Mouse (Mus musculus): ENCODE results near the gene Fam126a. TPM values are rescaled to one million over a fixed set of nuclear protein-coding genes. Genes with fewer than 3 reads are reported as not detected.

The Fam126a gene
- polyA plus RNA-seq, 1 experiment = 51.3 TPM

DNA sequence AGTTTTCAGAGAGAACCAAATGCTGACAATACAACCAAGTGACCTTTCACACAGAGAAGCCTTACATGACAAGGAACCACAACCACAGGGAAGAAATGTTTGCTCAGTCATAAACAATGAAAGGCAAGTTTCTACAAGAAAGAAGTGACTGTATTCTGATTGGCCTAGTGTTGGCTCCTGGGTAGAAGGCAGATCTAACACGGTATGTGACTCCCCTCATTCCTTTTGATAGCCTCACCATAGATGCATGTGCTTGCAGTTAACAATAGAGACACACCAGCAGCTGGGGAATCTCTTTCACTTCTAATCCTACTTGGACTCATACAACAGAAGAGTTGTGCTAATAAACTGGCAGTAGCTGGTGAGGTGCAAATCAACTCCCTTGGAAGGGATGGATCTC, 17.3 kb upstream of the Fam126a start:
- no peak for TF ChIP-seq POLR2A (IDR thresholded peaks at IDR 0.05; ENCODE audit: control insufficient read depth, low read depth, low read length)
- TF ChIP-seq CTCF (IDR thresholded peaks at IDR 0.05; ENCODE audit: control insufficient read depth, insufficient read depth, insufficient replicate concordance, low read depth, low read length) = no peak
- no peak overlapping the region for H3K4me3 ChIP-seq (ENCODE audit: control insufficient read depth, low read depth, low read length)
- no peaks in the 10 kb centered on the region for H3K36me3 ChIP-seq (ENCODE audit: control insufficient read depth, insufficient read depth, low read length)

DNA sequence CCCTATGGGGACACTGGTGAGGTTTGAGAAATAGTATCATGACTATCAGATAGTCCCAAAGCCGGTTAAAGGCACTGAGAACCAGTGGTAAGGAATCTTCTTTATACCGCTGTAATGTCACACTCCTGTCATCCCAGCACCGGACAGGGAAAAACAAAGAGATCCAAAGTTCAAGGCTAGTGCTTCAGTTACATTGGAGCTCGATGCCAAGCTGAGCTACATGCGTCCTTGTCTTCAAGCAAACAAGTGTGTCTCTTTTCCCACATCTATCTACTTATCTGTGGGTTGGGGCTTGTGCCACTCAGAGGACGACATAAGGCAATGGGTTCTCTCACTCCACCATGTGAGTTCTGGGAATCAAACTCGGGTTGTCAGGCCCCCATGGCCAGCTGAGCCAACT, 16.5 kb upstream of the Fam126a start:
- no peaks in the 10 kb centered on the region for H3K36me3 ChIP-seq (ENCODE audit: control insufficient read depth, insufficient read depth, low read length)
- no peak overlapping the region for H3K27ac ChIP-seq (ENCODE audit: control insufficient read depth, insufficient read depth, low read depth, low read length)
- no peaks in the 10 kb centered on the region for H3K27me3 ChIP-seq (ENCODE audit: control insufficient read depth, insufficient read depth, low read length)
- peaks cover 5% of the 10 kb centered on the region for H3K4me1 ChIP-seq (ENCODE audit: control insufficient read depth, insufficient read depth, low read length)
- TF ChIP-seq CTCF (IDR thresholded peaks at IDR 0.05; ENCODE audit: control insufficient read depth, insufficient read depth, insufficient replicate concordance, low read depth, low read length) (no peak), POLR2A (IDR thresholded peaks at IDR 0.05; ENCODE audit: control insufficient read depth, low read depth, low read length) (no peak)
- H3K4me3 ChIP-seq (ENCODE audit: control insufficient read depth, low read depth, low read length) = no peak overlapping the region

More for the DNA sequence above, 17.3 kb upstream of the Fam126a start:
- Histone ChIP-seq H3K27me3 (ENCODE audit: control insufficient read depth, insufficient read depth, low read length) (no peaks in the 10 kb centered on the region), H3K4me1 (ENCODE audit: control insufficient read depth, insufficient read depth, low read length) (peaks cover 7% of the 10 kb centered on the region), H3K27ac (ENCODE audit: control insufficient read depth, insufficient read depth, low read depth, low read length) (no peak overlapping the region)

DNA sequence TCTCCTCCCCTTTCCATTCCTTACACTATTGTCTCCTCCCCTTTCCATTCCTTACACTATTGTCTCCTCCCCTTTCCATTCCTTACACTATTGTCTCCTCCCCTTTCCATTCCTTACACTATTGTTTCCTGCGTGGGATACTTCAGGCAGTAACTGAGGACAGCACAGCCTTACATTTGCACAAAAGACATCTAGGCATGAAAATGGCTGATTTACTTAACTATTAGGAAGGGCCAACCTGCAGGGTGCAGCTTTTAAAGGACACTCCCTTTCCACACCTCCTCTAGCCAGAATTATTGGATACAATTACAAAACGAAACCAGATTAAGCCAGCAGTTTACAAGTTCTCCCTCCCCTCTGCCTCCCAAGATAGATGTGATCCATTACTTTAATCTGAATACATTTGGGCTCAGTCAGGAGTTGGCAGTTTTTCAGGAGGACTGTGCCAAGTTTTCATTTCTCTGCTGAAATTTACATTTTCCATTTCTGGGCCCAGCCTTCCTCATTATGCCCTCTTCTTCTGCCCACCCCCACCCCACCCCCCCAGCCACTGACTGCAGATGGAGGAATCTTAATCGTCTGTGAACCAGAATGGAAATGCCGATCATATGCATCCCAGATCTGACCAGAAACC, 15.6 kb upstream of the Fam126a start:
- TF ChIP-seq POLR2A (IDR thresholded peaks at IDR 0.05; ENCODE audit: control insufficient read depth, low read depth, low read length) = no peak
- TF ChIP-seq CTCF (IDR thresholded peaks at IDR 0.05; ENCODE audit: control insufficient read depth, insufficient read depth, insufficient replicate concordance, low read depth, low read length) = no peak
- Histone ChIP-seq H3K4me1 (ENCODE audit: control insufficient read depth, insufficient read depth, low read length) (no peaks in the 10 kb centered on the region; the same call in 1 of the 2 replicates), H3K27me3 (ENCODE audit: control insufficient read depth, insufficient read depth, low read length) (no peaks in the 10 kb centered on the region), H3K4me3 (ENCODE audit: control insufficient read depth, low read depth, low read length) (no peak overlapping the region), H3K36me3 (ENCODE audit: control insufficient read depth, insufficient read depth, low read length) (no peaks in the 10 kb centered on the region), H3K27ac (ENCODE audit: control insufficient read depth, insufficient read depth, low read depth, low read length) (no peak overlapping the region)

DNA sequence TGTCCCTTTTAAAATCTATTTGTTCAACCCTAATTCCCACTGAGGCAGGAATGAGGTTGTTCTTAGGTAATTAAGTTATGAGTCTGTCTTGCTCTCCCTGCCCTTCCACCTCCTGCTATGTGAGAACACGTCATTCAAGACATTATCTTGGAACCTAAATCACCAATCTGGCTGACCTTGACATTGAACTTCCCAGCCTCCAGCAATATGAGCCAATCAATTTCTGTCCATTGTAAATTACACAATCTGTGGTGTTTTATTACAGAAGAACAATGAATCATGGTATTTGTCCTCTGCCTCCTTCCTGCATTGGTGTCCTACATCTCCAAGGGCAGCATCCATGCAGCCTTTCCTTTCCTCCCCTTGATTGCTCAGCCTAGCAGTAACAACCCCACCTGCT, 13.9 kb upstream of the Fam126a start:
- no peak overlapping the region for H3K4me3 ChIP-seq (ENCODE audit: control insufficient read depth, low read depth, low read length)
- TF ChIP-seq POLR2A (IDR thresholded peaks at IDR 0.05; ENCODE audit: control insufficient read depth, low read depth, low read length) = no peak
- no peak for TF ChIP-seq CTCF (IDR thresholded peaks at IDR 0.05; ENCODE audit: control insufficient read depth, insufficient read depth, insufficient replicate concordance, low read depth, low read length)

DNA sequence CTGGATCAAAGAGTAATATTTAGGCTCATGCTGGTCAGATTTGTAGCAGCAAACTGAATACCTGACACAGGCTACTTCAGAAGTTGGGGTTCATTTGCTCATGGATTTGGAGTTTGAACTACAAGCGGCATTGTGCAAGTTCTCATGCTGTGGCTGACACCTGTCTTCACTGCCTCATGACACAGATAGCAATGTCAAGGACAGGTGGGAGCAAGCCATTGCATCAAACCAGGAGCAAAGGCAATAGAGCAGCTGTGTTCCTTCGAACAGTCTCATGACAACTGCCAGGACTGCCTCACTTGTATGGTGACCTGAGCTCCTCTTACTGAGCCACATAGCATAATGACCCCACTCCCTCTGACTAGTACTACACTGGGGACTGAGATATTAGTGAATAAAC, 12.9 kb upstream of the Fam126a start:
- Histone ChIP-seq H3K4me1 (ENCODE audit: control insufficient read depth, insufficient read depth, low read length) (no peaks in the 10 kb centered on the region), H3K27me3 (ENCODE audit: control insufficient read depth, insufficient read depth, low read length) (no peaks in the 10 kb centered on the region), H3K27ac (ENCODE audit: control insufficient read depth, insufficient read depth, low read depth, low read length) (no peak overlapping the region), H3K36me3 (ENCODE audit: control insufficient read depth, insufficient read depth, low read length) (no peaks in the 10 kb centered on the region), H3K4me3 (ENCODE audit: control insufficient read depth, low read depth, low read length) (no peak overlapping the region)
- TF ChIP-seq CTCF (IDR thresholded peaks at IDR 0.05; ENCODE audit: control insufficient read depth, insufficient read depth, insufficient replicate concordance, low read depth, low read length) = no peak
- TF ChIP-seq POLR2A (IDR thresholded peaks at IDR 0.05; ENCODE audit: control insufficient read depth, low read depth, low read length) = no peak

More for the DNA sequence above, 13.9 kb upstream of the Fam126a start:
- no peak overlapping the region for H3K27ac ChIP-seq (ENCODE audit: control insufficient read depth, insufficient read depth, low read depth, low read length)
- H3K4me1 ChIP-seq (ENCODE audit: control insufficient read depth, insufficient read depth, low read length) = no peaks in the 10 kb centered on the region
- no peaks in the 10 kb centered on the region for H3K27me3 ChIP-seq (ENCODE audit: control insufficient read depth, insufficient read depth, low read length)
- H3K36me3 ChIP-seq (ENCODE audit: control insufficient read depth, insufficient read depth, low read length) = no peaks in the 10 kb centered on the region

DNA sequence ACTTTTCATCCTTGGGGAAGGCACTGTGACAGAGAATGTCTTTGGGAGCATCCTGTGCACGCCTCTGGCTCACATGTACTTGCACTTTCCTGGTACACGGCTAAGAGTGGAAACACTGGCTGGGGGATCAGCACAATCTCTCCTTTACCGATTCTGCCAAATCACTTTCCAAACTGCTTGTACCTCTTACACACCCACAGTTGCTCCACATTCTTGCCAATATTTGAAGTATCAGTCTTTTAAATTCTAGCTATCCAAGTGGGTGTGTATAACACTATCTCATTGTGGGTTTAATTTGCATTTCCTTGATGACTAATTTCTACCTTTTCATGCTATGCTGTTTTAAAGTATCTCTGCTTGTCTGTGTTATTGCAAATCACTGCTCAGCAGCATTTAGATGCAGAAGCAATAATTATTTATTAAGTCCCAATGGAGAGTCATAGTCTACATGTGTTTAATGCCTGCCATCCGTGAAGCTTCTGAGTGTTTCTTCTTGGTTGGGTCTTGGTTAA, 10.9 kb upstream of the Fam126a start:
- TF ChIP-seq POLR2A (IDR thresholded peaks at IDR 0.05; ENCODE audit: control insufficient read depth, low read depth, low read length) = no peak
- TF ChIP-seq CTCF (IDR thresholded peaks at IDR 0.05; ENCODE audit: control insufficient read depth, insufficient read depth, insufficient replicate concordance, low read depth, low read length) = no peak

DNA sequence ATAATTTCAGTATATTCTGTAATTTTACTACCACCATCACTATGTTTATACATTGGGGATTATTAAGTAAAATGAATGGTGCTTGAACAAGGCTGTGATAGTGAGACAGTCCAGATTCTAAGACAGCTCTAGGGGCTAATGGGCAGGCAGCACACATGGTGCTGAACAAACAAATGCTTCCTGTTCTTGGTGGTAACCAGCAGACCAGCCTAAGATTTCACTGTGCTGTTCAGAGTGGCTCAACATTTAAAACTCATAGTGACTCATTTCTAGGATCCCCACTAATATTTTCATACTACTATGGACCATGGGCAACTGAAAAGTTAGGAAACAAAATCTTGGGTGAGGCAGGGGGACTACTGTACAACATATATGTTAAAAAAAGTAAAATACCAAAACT, 10.1 kb upstream of the Fam126a start:
- TF ChIP-seq CTCF (IDR thresholded peaks at IDR 0.05; ENCODE audit: control insufficient read depth, insufficient read depth, insufficient replicate concordance, low read depth, low read length) (no peak), POLR2A (IDR thresholded peaks at IDR 0.05; ENCODE audit: control insufficient read depth, low read depth, low read length) (no peak)
- Histone ChIP-seq H3K27me3 (ENCODE audit: control insufficient read depth, insufficient read depth, low read length) (no peaks in the 10 kb centered on the region), H3K36me3 (ENCODE audit: control insufficient read depth, insufficient read depth, low read length) (no peaks in the 10 kb centered on the region), H3K27ac (ENCODE audit: control insufficient read depth, insufficient read depth, low read depth, low read length) (no peak overlapping the region), H3K4me3 (ENCODE audit: control insufficient read depth, low read depth, low read length) (no peak overlapping the region), H3K4me1 (ENCODE audit: control insufficient read depth, insufficient read depth, low read length) (no peaks in the 10 kb centered on the region)

More for the DNA sequence above, 10.9 kb upstream of the Fam126a start:
- Histone ChIP-seq H3K36me3 (ENCODE audit: control insufficient read depth, insufficient read depth, low read length) (no peaks in the 10 kb centered on the region), H3K27me3 (ENCODE audit: control insufficient read depth, insufficient read depth, low read length) (no peaks in the 10 kb centered on the region), H3K27ac (ENCODE audit: control insufficient read depth, insufficient read depth, low read depth, low read length) (no peak overlapping the region), H3K4me1 (ENCODE audit: control insufficient read depth, insufficient read depth, low read length) (no peaks in the 10 kb centered on the region), H3K4me3 (ENCODE audit: control insufficient read depth, low read depth, low read length) (no peak overlapping the region)

Data from testis, adult 2 months (tissue).